Mouse (Mus musculus) thymus, postnatal 4 days (tissue): ENCODE measurements around the gene Mtx2.

ENCODE experiments used
- DNase-seq: peaks from one replicate; pipeline ENCODE4 v3.0.0; 2021

Mtx2 gene

GRCm38 (mm10) chr2:74925968-74926814, 100.6 kb downstream of the Mtx2 start:
- DNase-seq: no peak
